ENCODE assay signal across 18 mouse cellular contexts in genomic region chr4:55250334-55250733, GRCm38 (mm10).
"Had no signal": no experiment of that assay in that cellular context is flagged by ENCODE, and none has a peak within 500 bp of the region (broad histone marks: within the 10 kb centered on the region; RNA-seq: fewer than 3 reads in every experiment).

No protein-coding gene starts in this region.

- DNase-seq: liver, postnatal 0 days; lung, adult 2 months; lung, postnatal 14 days; lung, postnatal 36 days; midbrain, embryonic 14.5 days; right cerebral cortex, postnatal 14 days; thymus, adult 18-20 months; thymus, postnatal 14 days; thymus, postnatal 36 days had no signal

- H3K9ac ChIP-seq: liver, embryonic 15.5 days; liver, postnatal 0 days; lung, embryonic 15.5 days; neural tube, embryonic 12.5 days; stomach, embryonic 15.5 days had no signal

- ATAC-seq: liver, postnatal 0 days; lung, postnatal 0 days; midbrain, embryonic 16.5 days had no signal

- H3K36me3 ChIP-seq: liver, embryonic 15.5 days; lung, embryonic 15.5 days; neural tube, embryonic 12.5 days; stomach, embryonic 15.5 days had no signal

- H3K4me3 ChIP-seq: liver, embryonic 15.5 days; lung, embryonic 15.5 days; megakaryocyte, embryonic 14.5 days; neural tube, embryonic 12.5 days; stomach, embryonic 15.5 days had no signal

- H3K27me3 ChIP-seq: liver, embryonic 15.5 days; lung, embryonic 15.5 days; megakaryocyte, embryonic 14.5 days; neural tube, embryonic 12.5 days; stomach, embryonic 15.5 days had no signal

- H3K4me2 ChIP-seq: liver, embryonic 15.5 days; lung, embryonic 15.5 days; neural tube, embryonic 12.5 days; stomach, embryonic 15.5 days had no signal

- H3K4me1 ChIP-seq: liver, embryonic 15.5 days; lung, embryonic 15.5 days; megakaryocyte, embryonic 14.5 days; neural tube, embryonic 12.5 days; stomach, embryonic 15.5 days had no signal

- H3K27ac ChIP-seq: liver, embryonic 15.5 days; lung, embryonic 15.5 days; macrophage; neural tube, embryonic 12.5 days; stomach, embryonic 15.5 days; stomach, postnatal 0 days had no signal

- H3K9me3 ChIP-seq: liver, embryonic 15.5 days; lung, embryonic 15.5 days; neural tube, embryonic 12.5 days; stomach, embryonic 15.5 days had no signal
